Mouse (Mus musculus) erythroid progenitor cell, adult 5-6 weeks (primary cell): ENCODE results near the gene Capn8. TPM values are rescaled to one million over a fixed set of nuclear protein-coding genes. Genes with fewer than 3 reads are reported as not detected.

Experiments used
- ATAC-seq: replicated peaks from 2 replicates; pipeline ENCODE4 v1.8.0; 2016; ENCODE audit warnings: moderate number of reproducible peaks, mild to moderate bottlenecking, moderate TSS enrichment, inconsistent platforms; ENCODE audit not compliant: poor library complexity, low FRiP score, severe bottlenecking
- total RNA-seq, 2 experiments: library from RNA; stranded (forward) in 1 of 2; stranded (reverse) in 1 of 2; fragments of 150-400 nt in 1 of 2; fragments of 186-747, 209-891 nt in 1 of 2; gene quantifications; 2 replicates each; pipeline versions ENCODE4 v1.2.3 to v1.2.4; 2015 to 2017; ENCODE audit warnings: low replicate concordance in 2 of 2

The Capn8 gene
- total RNA-seq, 2 experiments from 2014 or later = not detected

DNA sequence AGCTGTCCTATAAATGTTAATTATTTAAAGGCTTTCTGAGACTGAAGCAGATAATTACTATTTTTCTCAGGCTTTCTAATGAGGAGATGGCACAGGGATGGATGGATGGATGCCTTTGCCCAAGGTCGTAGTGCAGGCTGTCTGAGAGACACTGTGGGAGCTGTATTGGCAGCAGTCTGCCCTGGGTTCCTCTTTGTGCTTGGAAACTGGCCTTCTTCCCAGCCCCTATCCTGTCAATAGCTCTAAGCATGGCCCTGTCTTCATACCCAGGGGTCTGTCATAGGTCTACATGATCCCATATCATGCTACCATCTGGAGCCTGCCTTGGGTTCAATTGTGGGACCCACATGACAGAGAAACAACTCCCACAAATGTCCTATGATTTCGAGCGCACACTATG lies 102.5 kb downstream of the Capn8 start:
- no peak for ATAC-seq

DNA sequence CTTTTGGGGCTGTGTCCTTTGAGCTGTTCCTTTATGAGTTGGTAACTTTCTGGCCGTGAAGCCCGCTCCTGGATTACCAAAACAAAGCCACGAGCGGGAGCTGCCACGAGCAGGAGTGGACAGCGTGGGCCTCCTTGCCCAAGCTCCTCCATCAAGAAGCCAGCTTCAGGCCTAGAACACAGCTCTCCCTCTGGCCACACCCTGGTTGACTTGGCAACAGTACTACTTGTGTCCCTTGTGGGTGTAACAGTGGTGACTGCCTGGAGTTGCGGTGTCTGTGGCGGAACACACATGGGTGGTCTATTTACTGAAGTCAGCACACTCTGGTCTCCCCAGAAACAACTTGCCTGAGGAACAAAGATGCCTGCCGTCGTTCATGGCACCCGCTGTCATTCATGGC lies 104.9 kb downstream of the Capn8 start:
- ATAC-seq = no peak

DNA sequence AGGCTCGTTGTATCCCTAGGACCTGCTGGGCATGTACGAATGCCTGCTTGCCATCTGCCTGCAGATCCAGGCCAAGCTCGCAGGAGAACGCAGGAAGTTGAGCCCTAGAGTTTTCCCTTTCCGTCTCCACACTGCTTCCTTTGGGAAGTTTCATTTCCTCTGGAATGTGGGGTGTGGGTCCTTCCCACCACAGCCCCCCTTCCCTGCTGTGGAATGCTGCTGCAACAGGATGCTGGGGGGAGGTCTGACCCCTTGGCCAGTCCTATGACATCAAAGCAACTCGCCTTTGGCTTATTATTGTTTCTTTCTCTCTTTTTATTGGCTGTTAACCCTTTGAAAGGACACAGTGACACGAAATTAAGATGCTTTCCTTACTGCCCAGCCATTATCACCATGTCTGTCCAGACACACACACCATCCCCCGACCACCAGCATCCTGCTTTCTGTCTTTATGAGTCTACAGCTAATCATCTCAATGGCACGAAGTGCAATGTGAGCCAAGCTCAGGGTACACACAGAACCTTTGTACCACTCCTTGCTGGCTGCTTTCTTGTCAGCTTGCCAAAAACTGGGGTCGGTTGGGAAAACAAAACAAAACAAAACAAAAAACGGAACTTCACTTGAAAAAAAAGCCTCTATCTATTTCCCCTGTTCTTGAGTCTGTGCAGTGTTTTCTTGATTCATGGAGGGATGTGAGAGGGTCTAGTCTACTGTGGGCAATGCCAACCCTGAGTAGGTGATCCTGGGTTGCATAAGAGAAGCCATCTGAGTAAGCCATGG lies 105.9 kb downstream of the Capn8 start:
- ATAC-seq = no peak

DNA sequence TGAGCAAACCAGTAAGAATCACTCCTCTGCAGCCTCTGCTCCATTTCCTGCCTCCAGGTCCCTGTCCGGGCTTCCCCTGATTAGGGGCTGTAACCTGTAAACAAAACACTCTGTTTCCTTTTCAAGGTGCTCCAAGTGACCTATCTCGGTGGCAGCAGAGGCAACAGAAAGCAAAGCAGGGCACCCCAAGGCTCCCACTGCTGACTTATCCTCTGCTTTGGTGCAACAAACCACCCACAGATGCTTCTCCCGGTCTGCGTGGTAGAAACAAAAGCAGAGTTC lies 106.5 kb downstream of the Capn8 start:
- no peak for ATAC-seq

DNA sequence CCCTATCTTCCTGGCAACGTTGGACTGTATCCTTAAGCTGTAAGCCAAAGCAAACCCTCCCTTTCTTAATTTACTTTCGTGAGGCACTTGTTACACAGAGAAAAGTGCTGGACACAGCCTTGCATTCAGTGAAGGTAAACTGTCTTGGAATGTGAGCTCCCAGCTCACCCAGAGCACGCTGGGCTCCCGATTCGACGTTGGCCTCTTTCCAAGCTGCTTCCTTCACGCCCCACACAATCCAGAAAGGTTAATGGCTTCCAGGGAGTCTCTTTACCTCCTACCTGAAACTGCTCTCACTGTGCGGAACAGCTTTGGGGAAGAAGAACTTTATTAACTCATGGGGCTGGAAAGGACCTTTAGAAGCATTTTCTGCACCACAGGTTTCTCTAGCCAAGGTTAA lies 110.5 kb downstream of the Capn8 start:
- no peak for ATAC-seq

GRCm38 (mm10) chr1:182678151-182678550 lies 113.3 kb downstream of the Capn8 start:
- ATAC-seq = no peak

GRCm38 (mm10) chr1:182679169-182679568 lies 114.4 kb downstream of the Capn8 start:
- no peak for ATAC-seq

- no peak for ATAC-seq
Measured at GRCm38 (mm10) chr1:182679582-182679981, 114.8 kb downstream of the Capn8 start.

Other genes starting within 250 kb of the Capn8 start
- gene Fbxo28, start 223.4 kb upstream of the Capn8 start, total RNA-seq (2015; ENCODE audit: low replicate concordance) = 5.0 and 13.0 TPM in 2 replicates
- gene Fbxo28, start 223.4 kb upstream of the Capn8 start, total RNA-seq (2017; ENCODE audit: low replicate concordance) = 6.5 and 7.8 TPM in 2 replicates
- gene Trp53bp2, start 155.8 kb upstream of the Capn8 start, total RNA-seq (2015; ENCODE audit: low replicate concordance) = 5.4 and 5.9 TPM in 2 replicates
- 3.3 and 10.8 TPM in 2 replicates for gene Trp53bp2, start 155.8 kb upstream of the Capn8 start, total RNA-seq (2017; ENCODE audit: low replicate concordance)
- gene Capn2, start 47.4 kb upstream of the Capn8 start, total RNA-seq (2015; ENCODE audit: low replicate concordance) = 15.5 and 17.2 TPM in 2 replicates
- gene Capn2, start 47.4 kb upstream of the Capn8 start, total RNA-seq (2017; ENCODE audit: low replicate concordance) = 6.7 and 15.0 TPM in 2 replicates
- gene Ccdc185, start 184.2 kb downstream of the Capn8 start, total RNA-seq (2015; ENCODE audit: low replicate concordance) = not detected in 2 replicates
- gene Ccdc185, start 184.2 kb downstream of the Capn8 start, total RNA-seq (2017; ENCODE audit: low replicate concordance) = not detected in 2 replicates
- gene Susd4, start 198.9 kb downstream of the Capn8 start, total RNA-seq (2015; ENCODE audit: low replicate concordance) = not detected in 2 replicates
- not detected in 2 replicates for gene Susd4, start 198.9 kb downstream of the Capn8 start, total RNA-seq (2017; ENCODE audit: low replicate concordance)